Mouse (Mus musculus) embryonic facial prominence, embryonic 14.5 days (tissue): ENCODE measurements around the gene Trmt2b. TPM values are rescaled to one million over a fixed set of nuclear protein-coding genes. Genes with fewer than 3 reads are reported as not detected.
"Not testable (repeated sequence)": the region's sequence is repeated elsewhere in the genome, so short reads cannot be mapped to it uniquely, and the experiment has no call there.

Experiments
- ATAC-seq: fragments of 200-750 bp; cut with Nextera tagmentation; 2 replicates; pipeline ENCODE4 v1.8.0; 2017; ENCODE audit warnings: low read depth, moderate number of reproducible peaks, moderate TSS enrichment
- DNase-seq: peaks from one replicate; pipeline ENCODE4 v3.0.0-alpha.2; 2015; ENCODE audit warnings: low spot score
- H3K27ac ChIP-seq: fragments of 300-500 bp; sonication (generic); replicated peaks from 2 replicates; pipeline ENCODE4 v1.5.1; 2014; ENCODE audit warnings: low read depth, mild to moderate bottlenecking, low read length, moderate library complexity
- H3K27me3 ChIP-seq: fragments of 300-500 bp; sonication (generic); replicated peaks from 2 replicates; pipeline ENCODE4 v1.6.1; 2014; ENCODE audit warnings: low read length; ENCODE audit not compliant: control insufficient read depth, insufficient read depth
- H3K36me3 ChIP-seq: fragments of 300-500 bp; sonication (generic); 2 replicates; pipeline ENCODE4 v1.6.1; 2014; ENCODE audit warnings: low read length, mixed read lengths; ENCODE audit not compliant: control insufficient read depth, insufficient read depth
- H3K4me1 ChIP-seq: fragments of 300-500 bp; sonication (generic); 2 replicates; pipeline ENCODE4 v1.6.1; 2014; ENCODE audit warnings: antibody characterized with exemption, low read length; ENCODE audit not compliant: control insufficient read depth, insufficient read depth
- H3K4me2 ChIP-seq: fragments of 300-500 bp; sonication (generic); 2 replicates; pipeline ENCODE4 v1.6.1; 2014; ENCODE audit warnings: low read depth, mild to moderate bottlenecking, low read length, moderate library complexity, mixed read lengths
- H3K4me3 ChIP-seq: fragments of 300-500 bp; sonication (generic); 2 replicates; pipeline ENCODE4 v1.5.1; 2014; ENCODE audit warnings: low read depth, mild to moderate bottlenecking, low read length
- H3K9ac ChIP-seq: fragments of 300-500 bp; sonication (generic); 2 replicates; pipeline ENCODE4 v1.6.1; 2014; ENCODE audit warnings: low read depth, mild to moderate bottlenecking, low read length, moderate library complexity, mixed read lengths
- H3K9me3 ChIP-seq: fragments of 300-500 bp; sonication (generic); 2 replicates; pipeline ENCODE4 v1.6.1; 2016; ENCODE audit warnings: low read length; ENCODE audit not compliant: control insufficient read depth
- WGBS: fragments of 180-500 bp; shearing (Covaris S2); extraction: QIAGEN DNeasy Blood & Tissue Kit; methylation state at CpG from one replicate; pipeline ENCODE4 v1.1.7; 2014; 5-methylcytosine and 5-hydroxymethylcytosine counted together
- polyA plus RNA-seq: library from polyadenylated mRNA; unstranded; fragments of >200 nt; fragmentation: Nextera tagmentation; extraction: Ambion mirVana; gene quantifications from 2 replicates; pipeline ENCODE4 v1.2.1, GENCODE M21; 2014

Gene Trmt2b
- 18.9 and 19.0 TPM in 2 replicates for polyA plus RNA-seq

DNA sequence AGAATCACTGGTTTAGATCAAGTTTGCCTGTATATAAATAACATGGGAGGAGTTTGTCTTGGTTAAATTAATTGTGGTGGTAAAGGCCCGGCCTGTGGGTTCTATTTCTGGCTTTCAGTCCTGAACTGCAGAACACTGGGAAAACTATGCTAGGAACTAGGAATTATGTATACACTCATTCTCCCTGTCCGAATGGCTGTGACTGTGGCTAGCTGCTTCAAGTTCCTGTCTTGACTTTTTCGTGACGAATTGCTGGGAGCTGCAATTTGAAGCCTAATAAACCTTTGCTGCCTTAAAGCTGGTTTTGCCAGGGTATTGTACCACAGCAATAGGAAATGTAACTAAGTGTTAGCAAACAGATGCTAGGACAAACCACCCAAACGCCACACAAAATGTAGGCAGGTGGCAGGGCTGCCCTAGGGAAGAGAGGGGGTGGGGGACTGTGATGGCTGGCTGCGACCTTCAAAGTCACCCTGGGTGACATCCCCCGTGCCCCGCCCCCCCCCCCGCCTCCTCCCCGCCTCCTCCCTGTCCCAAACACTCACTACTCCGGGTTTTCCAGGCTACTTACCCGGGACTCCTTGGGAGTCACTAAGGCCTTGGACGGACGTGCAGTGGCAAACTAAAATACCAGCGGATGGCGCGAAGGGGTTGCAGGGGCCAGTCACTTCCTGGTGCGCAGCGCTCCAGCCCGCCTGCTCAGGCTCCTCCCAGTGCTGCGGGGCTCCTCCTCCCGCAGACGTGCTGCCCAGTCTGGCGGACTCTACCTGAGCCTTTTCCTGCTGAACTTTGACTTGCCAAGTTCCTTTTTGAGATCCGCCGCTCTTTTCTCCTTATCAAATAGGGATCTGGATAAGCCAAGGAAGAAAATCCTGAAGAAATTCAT is at the start of gene Trmt2b:
Gene Trmt2b, minus strand, starts transcription at position 710 of the 886 bp plus-strand sequence.
- Histone ChIP-seq H3K4me3 (peak within 1 kb of the TSS; percentile 42), H3K27me3 (no peaks in the 10 kb centered on the region), H3K9ac (peak within 1 kb of the TSS; percentile 54), H3K4me2 (peak within 1 kb of the TSS; percentile 54), H3K9me3 (no peaks in the 10 kb centered on the region), H3K4me1 (no peaks in the 10 kb centered on the region), H3K27ac (peak within 1 kb of the TSS; percentile 63), H3K36me3 (no peaks in the 10 kb centered on the region)
- peak; percentile 91 for ATAC-seq
- DNase-seq: peak; percentile 74
- WGBS: 19% methylated on average over 16 of the region's 26 CpGs

DNA sequence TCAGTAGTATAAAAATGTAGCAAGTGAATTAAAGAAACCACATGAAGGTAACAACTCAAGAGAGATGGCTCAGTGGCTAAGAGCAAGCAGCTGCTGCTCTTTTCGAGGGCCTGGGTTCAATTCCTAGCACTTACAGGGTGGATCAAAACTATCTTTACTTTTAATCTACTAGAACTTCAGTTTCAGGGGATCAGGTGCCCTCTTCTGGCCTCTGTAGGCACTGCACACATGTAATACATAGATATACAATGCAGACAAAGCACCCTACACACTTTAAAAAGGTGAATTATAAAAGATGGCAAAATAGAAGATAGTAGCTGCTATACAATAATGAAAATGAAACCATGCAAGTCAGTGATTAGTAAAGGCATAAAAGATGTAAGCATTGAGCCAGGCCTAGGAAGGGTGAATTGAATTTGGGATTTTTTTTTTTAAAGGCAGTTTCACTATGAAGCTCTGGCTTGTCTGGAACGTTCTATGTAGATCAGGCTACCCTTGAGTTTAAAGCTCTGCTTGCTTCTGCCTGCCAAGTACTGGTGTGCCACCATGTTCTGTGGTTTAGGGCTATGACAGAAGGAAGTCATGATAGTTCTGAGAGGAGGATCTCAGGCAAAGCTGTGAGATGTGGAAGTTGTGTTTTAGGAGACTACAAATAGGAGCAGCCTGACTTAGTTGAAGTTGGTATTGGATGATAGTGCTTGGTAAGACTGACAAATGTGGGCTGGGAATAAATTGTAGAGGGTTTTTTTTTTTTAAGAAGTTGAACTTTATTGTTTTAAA is 42.6 kb upstream of the Trmt2b start:
- WGBS: 84% methylated on average over 2 of the region's 2 CpGs
- no peak overlapping the region for H3K4me3 ChIP-seq
- peak; percentile 3 for DNase-seq
- no peak overlapping the region for H3K4me2 ChIP-seq
- H3K27ac ChIP-seq: no peak overlapping the region
- no peaks in the 10 kb centered on the region for H3K9me3 ChIP-seq
- H3K27me3 ChIP-seq: no peaks in the 10 kb centered on the region
- H3K9ac ChIP-seq: no peak overlapping the region
- H3K4me1 ChIP-seq: no peaks in the 10 kb centered on the region
- H3K36me3 ChIP-seq: peaks cover 3% of the 10 kb centered on the region; the same call in 1 of the 2 replicates
- no peak for ATAC-seq

GRCm38 (mm10) chrX:134311193-134311592 is 34.4 kb upstream of the Trmt2b start:
- H3K27me3 ChIP-seq, ATAC-seq, H3K27ac ChIP-seq, H3K4me1 ChIP-seq, H3K4me3 ChIP-seq, H3K9me3 ChIP-seq, H3K9ac ChIP-seq, H3K4me2 ChIP-seq, H3K36me3 ChIP-seq, DNase-seq: not testable (repeated sequence)
- 86% methylated on average over 7 of the region's 7 CpGs for WGBS

- Histone ChIP-seq H3K4me2 (peak overlapping the region; percentile 50), H3K27ac (no peak overlapping the region), H3K4me1 (no peaks in the 10 kb centered on the region), H3K36me3 (no peaks in the 10 kb centered on the region), H3K27me3 (no peaks in the 10 kb centered on the region; the same call in 1 of the 2 replicates), H3K9ac (peak overlapping the region; percentile 70), H3K9me3 (no peaks in the 10 kb centered on the region), H3K4me3 (peak overlapping the region; percentile 43)
- peak; percentile 41 for DNase-seq
- peak; percentile 81 for ATAC-seq
- 17% methylated on average over 8 of the region's 9 CpGs for WGBS
Measured at GRCm38 (mm10) chrX:134308275-134308634, 31.5 kb upstream of the Trmt2b start.

GRCm38 (mm10) chrX:134307534-134308274 is 30.9 kb upstream of the Trmt2b start, which contains the start of gene Cenpi:
TSS of gene Cenpi (plus strand) at chrX:134308084.
- peak within 1 kb of the TSS; percentile 43 for H3K4me3 ChIP-seq
- no peaks in the 10 kb centered on the region; the same call in 1 of the 2 replicates for H3K27me3 ChIP-seq
- H3K36me3 ChIP-seq: no peaks in the 10 kb centered on the region
- H3K27ac ChIP-seq: peak within 1 kb of the TSS; percentile 68
- H3K9ac ChIP-seq: peak within 1 kb of the TSS; percentile 70
- WGBS: 21% methylated on average over 35 of the region's 36 CpGs
- no peaks in the 10 kb centered on the region for H3K4me1 ChIP-seq
- DNase-seq: peak; percentile 94
- no peaks in the 10 kb centered on the region for H3K9me3 ChIP-seq
- ATAC-seq: peak; percentile 98
- peak within 1 kb of the TSS; percentile 50 for H3K4me2 ChIP-seq

DNA sequence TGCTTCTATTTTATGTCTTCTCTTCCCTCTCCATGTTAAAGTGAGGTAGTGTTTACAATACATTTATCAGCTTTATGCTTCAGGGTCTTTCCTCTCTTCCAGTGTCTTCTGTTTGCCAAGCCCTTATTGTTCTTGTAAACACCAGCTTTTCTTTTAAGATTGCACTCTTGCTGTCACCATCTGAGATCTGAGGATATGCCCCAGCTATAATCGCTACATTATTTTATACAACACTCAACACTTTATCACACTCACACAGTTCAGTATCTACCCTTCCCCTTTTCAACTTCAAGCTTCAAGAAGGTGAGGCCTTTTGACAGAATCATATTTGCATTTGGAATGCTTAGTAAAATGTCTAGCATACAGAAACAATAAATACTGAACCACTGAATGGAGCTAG is 26.5 kb upstream of the Trmt2b start:
- Histone ChIP-seq H3K27me3 (no peaks in the 10 kb centered on the region; the same call in 1 of the 2 replicates), H3K4me2 (no peak overlapping the region), H3K9me3 (no peaks in the 10 kb centered on the region), H3K4me3 (no peak overlapping the region), H3K9ac (no peak overlapping the region), H3K27ac (no peak overlapping the region), H3K4me1 (no peaks in the 10 kb centered on the region), H3K36me3 (no peaks in the 10 kb centered on the region)
- ATAC-seq (no peak), DNase-seq (no peak)
- 81% methylated on average over 1 of the region's 1 CpGs for WGBS

- H3K4me3 ChIP-seq: no peak overlapping the region
- H3K27me3 ChIP-seq: no peaks in the 10 kb centered on the region
- H3K9ac ChIP-seq: no peak overlapping the region
- H3K4me1 ChIP-seq: no peaks in the 10 kb centered on the region
- no peak for ATAC-seq
- no peaks in the 10 kb centered on the region for H3K36me3 ChIP-seq
- WGBS: 71% methylated on average over 5 of the region's 5 CpGs
- no peak overlapping the region for H3K27ac ChIP-seq
- DNase-seq: no peak
- H3K4me2 ChIP-seq: no peak overlapping the region
- H3K9me3 ChIP-seq: no peaks in the 10 kb centered on the region
Measured at GRCm38 (mm10) chrX:134300219-134300618, 23.4 kb upstream of the Trmt2b start.

DNA sequence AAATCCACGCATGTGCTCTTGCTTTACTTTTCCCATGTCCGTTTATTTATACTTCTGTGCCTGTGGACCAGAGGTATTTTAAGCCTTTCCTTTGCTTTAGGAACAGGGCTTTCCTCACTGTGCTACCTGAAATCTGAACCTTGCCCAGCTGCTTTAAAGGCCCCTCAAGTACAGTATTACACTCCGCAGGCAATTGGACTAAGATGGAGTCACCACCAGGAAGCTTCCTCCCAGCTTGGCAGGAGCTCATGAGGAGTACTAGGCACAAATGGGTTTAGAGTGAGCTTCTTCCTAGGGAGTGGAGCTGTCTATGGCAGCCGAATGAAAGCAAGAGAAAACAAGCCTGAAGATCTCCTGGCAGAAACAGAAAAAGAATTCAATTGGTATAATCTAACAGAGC is 20.4 kb upstream of the Trmt2b start:
- Histone ChIP-seq H3K27me3 (peaks cover 11% of the 10 kb centered on the region), H3K4me3 (peak overlapping the region; percentile 46), H3K4me1 (no peaks in the 10 kb centered on the region), H3K4me2 (peak overlapping the region; percentile 64), H3K9me3 (no peaks in the 10 kb centered on the region), H3K9ac (peak overlapping the region; percentile 59; the same call in 1 of the 2 replicates), H3K36me3 (no peaks in the 10 kb centered on the region), H3K27ac (no peak overlapping the region)
- DNase-seq: peak; percentile 29
- 32% methylated on average over 4 of the region's 4 CpGs for WGBS
- ATAC-seq: peak; percentile 56; the same call in 1 of the 2 replicates
